17 mouse cellular contexts compared by ENCODE assay signal in genomic region chr5:34176691-34177090, GRCm38 (mm10). TPM values are rescaled to one million over a fixed set of nuclear protein-coding genes. Genes with fewer than 3 reads are reported as not detected.
DNase-seq lines count a peak whose midpoint lies in the region; ATAC-seq lines count a peak whose summit lies in the region.
"Had no signal": no experiment of that assay in that cellular context is flagged by ENCODE, and none has a peak within 500 bp of the region (broad histone marks: within the 10 kb centered on the region; RNA-seq: fewer than 3 reads in every experiment).

No protein-coding gene starts in this region.

- no peak overlapping the region for H3K4me3 ChIP-seq in limb, embryonic 11.5 days (ENCODE audit: low read depth, low read length)
- no peak overlapping the region for H3K4me3 ChIP-seq in forebrain, embryonic 12.5 days (replicated peaks)
- H3K4me3 ChIP-seq: forebrain, embryonic 10.5 days; heart, embryonic 15.5 days; intestine, embryonic 15.5 days; neural tube, embryonic 13.5 days had no signal

- peak; percentile 2 for DNase-seq in kidney, adult 18-20 months
- DNase-seq in kidney, postnatal 36 days = no peak
- DNase-seq in ovary, adult 18-20 months (ENCODE audit: low spot score) = peak; percentile 0
- no peak for DNase-seq in ovary, postnatal 10 days (ENCODE audit: low spot score)
- DNase-seq in cerebellum, adult 18-20 months = peak; percentile 49 to 60
- DNase-seq in limb, embryonic 11.5 days (ENCODE audit: low spot score) = peak; percentile 10
- DNase-seq in kidney, postnatal 4 days = no peak
- DNase-seq: liver; lung, adult 18-20 months; retina, postnatal 1 day; thymus, postnatal 4 days had no signal

- ATAC-seq in limb, embryonic 11.5 days (ENCODE audit: insufficient number of reproducible peaks, low FRiP score, low TSS enrichment, low read depth) = no peak
- ATAC-seq in forebrain, embryonic 12.5 days (ENCODE audit: low FRiP score) = no peak
- ATAC-seq: intestine, embryonic 15.5 days had no signal

- H3K9ac ChIP-seq in limb, embryonic 11.5 days (ENCODE audit: low read length) = no peak overlapping the region
- no peak overlapping the region for H3K9ac ChIP-seq in forebrain, embryonic 12.5 days
- H3K9ac ChIP-seq: heart, embryonic 15.5 days; intestine, embryonic 15.5 days; neural tube, embryonic 13.5 days had no signal

- H3K36me3 ChIP-seq in limb, embryonic 11.5 days (ENCODE audit: control insufficient read depth, insufficient read depth, low read length) = peaks cover 7% of the 10 kb centered on the region
- peaks cover 28% of the 10 kb centered on the region for H3K36me3 ChIP-seq in forebrain, embryonic 12.5 days (replicated peaks)

- no peaks in the 10 kb centered on the region for H3K4me1 ChIP-seq in limb, embryonic 11.5 days (ENCODE audit: control insufficient read depth, insufficient read depth, low read length)
- H3K4me1 ChIP-seq in forebrain, embryonic 12.5 days = no peaks in the 10 kb centered on the region
- H3K4me1 ChIP-seq: neural tube, embryonic 13.5 days had no signal

- WGBS in limb, embryonic 11.5 days = 78% methylated on average over 10 of the region's 10 CpGs
- WGBS in forebrain, embryonic 12.5 days = 69% methylated on average over 10 of the region's 10 CpGs

- no peak overlapping the region for H3K4me2 ChIP-seq in limb, embryonic 11.5 days (ENCODE audit: low read depth, severe bottlenecking)
- no peak overlapping the region for H3K4me2 ChIP-seq in forebrain, embryonic 12.5 days
- H3K4me2 ChIP-seq: heart, embryonic 15.5 days; intestine, embryonic 15.5 days; neural tube, embryonic 13.5 days had no signal

- H3K27me3 ChIP-seq in limb, embryonic 11.5 days (ENCODE audit: control insufficient read depth, insufficient read depth, low read length) = no peaks in the 10 kb centered on the region
- no peaks in the 10 kb centered on the region for H3K27me3 ChIP-seq in forebrain, embryonic 12.5 days
- H3K27me3 ChIP-seq: heart, embryonic 15.5 days; intestine, embryonic 15.5 days; neural tube, embryonic 13.5 days had no signal

- H3K27ac ChIP-seq in limb, embryonic 11.5 days (replicated peaks; ENCODE audit: low read depth, low read length) = no peak overlapping the region
- no peak overlapping the region for H3K27ac ChIP-seq in forebrain, embryonic 12.5 days
- H3K27ac ChIP-seq: forebrain, embryonic 10.5 days; heart, embryonic 15.5 days; intestine, embryonic 15.5 days; macrophage; neural tube, embryonic 13.5 days had no signal

- H3K9me3 ChIP-seq in limb, embryonic 11.5 days (ENCODE audit: control insufficient read depth, low read length) = no peaks in the 10 kb centered on the region
- H3K9me3 ChIP-seq in forebrain, embryonic 12.5 days = no peaks in the 10 kb centered on the region
- H3K9me3 ChIP-seq: forebrain, embryonic 10.5 days; heart, embryonic 15.5 days; intestine, embryonic 15.5 days; neural tube, embryonic 13.5 days had no signal

RNA-seq across cellular contexts. Expression of gene Haus3, which starts 7.4 kb away (rescaled TPM):
- polyA plus RNA-seq in limb, embryonic 11.5 days (2014; fragmentation: Nextera tagmentation; extraction: Ambion mirVana) = 55.9 and 57.0 TPM in 2 replicates
- 43.1 and 45.3 TPM in 2 replicates for polyA plus RNA-seq in forebrain, embryonic 12.5 days (2016; fragmentation: Nextera tagmentation; extraction: Ambion mirVana)

RNA-seq across cellular contexts. Expression of gene Poln, which starts 7.4 kb away (rescaled TPM):
- polyA plus RNA-seq in limb, embryonic 11.5 days (2014; fragmentation: Nextera tagmentation; extraction: Ambion mirVana) = 0.62 and 0.81 TPM in 2 replicates
- 0.62 and 0.80 TPM in 2 replicates for polyA plus RNA-seq in forebrain, embryonic 12.5 days (2016; fragmentation: Nextera tagmentation; extraction: Ambion mirVana)
- polyA plus RNA-seq: macrophage had no signal

RNA-seq across cellular contexts. Expression of gene Mxd4, which starts 10.8 kb away (rescaled TPM):
- polyA plus RNA-seq in limb, embryonic 11.5 days (2014; fragmentation: Nextera tagmentation; extraction: Ambion mirVana) = 27.8 and 28.3 TPM in 2 replicates
- polyA plus RNA-seq in forebrain, embryonic 12.5 days (2016; fragmentation: Nextera tagmentation; extraction: Ambion mirVana) = 25.0 and 25.8 TPM in 2 replicates

Comparison
In these comparisons a context has a peak if more than half of its experiments do, and no peak if none do; other contexts are left out.
1. DNase-seq: peak in kidney, adult 18-20 months (single experiment), ovary, adult 18-20 months (single experiment), cerebellum, adult 18-20 months (2 of 2) and limb, embryonic 11.5 days (single experiment); none in kidney, postnatal 36 days (0 of 2), ovary, postnatal 10 days (single experiment) and kidney, postnatal 4 days (0 of 2).